Mouse (Mus musculus) hindbrain, postnatal 0 days (tissue): ENCODE data around the gene Scarb2. TPM values are rescaled to one million over a fixed set of nuclear protein-coding genes. Genes with fewer than 3 reads are reported as not detected.

Experiments
- ATAC-seq: fragments of 200-750 bp; cut with Nextera tagmentation; 2 replicates; pipeline ENCODE4 v1.8.0; 2017; ENCODE audit warnings: mild to moderate bottlenecking, moderate TSS enrichment, moderate library complexity
- DNase-seq: peaks from one replicate; pipeline ENCODE4 v3.0.0-alpha.2; 2015; ENCODE audit warnings: low spot score
- H3K27ac ChIP-seq: fragments of 300-500 bp; sonication (generic); 2 replicates; pipeline ENCODE4 v1.5.1; 2014; ENCODE audit warnings: mild to moderate bottlenecking
- H3K27me3 ChIP-seq: fragments of 300-500 bp; sonication (generic); 2 replicates; pipeline ENCODE4 v1.6.1; 2014; ENCODE audit warnings: low read length, mixed read lengths; ENCODE audit not compliant: insufficient read depth
- H3K36me3 ChIP-seq: fragments of 300-500 bp; sonication (generic); 2 replicates; pipeline ENCODE4 v1.6.1; 2014; ENCODE audit warnings: low read length, mixed read lengths; ENCODE audit not compliant: insufficient read depth
- H3K4me1 ChIP-seq: fragments of 300-500 bp; sonication (generic); 2 replicates; pipeline ENCODE4 v1.6.1; 2014; ENCODE audit warnings: antibody characterized with exemption, low read length, mixed read lengths; ENCODE audit not compliant: insufficient read depth
- H3K4me2 ChIP-seq: fragments of 300-500 bp; sonication (generic); 2 replicates; pipeline ENCODE4 v1.6.1; 2014; ENCODE audit warnings: low read depth, mild to moderate bottlenecking, low read length, moderate library complexity, mixed read lengths
- H3K4me3 ChIP-seq: fragments of 300-500 bp; sonication (generic); 2 replicates; pipeline ENCODE4 v1.5.1; 2014; ENCODE audit warnings: low read length
- H3K9ac ChIP-seq: fragments of 300-500 bp; sonication (generic); replicated peaks from 2 replicates; pipeline ENCODE4 v1.6.1; 2014; ENCODE audit warnings: mild to moderate bottlenecking, low read length, moderate library complexity, mixed read lengths
- H3K9me3 ChIP-seq: fragments of 300-500 bp; sonication (generic); 2 replicates; pipeline ENCODE4 v1.6.1; 2016; ENCODE audit warnings: low read length, mixed read lengths
- CTCF ChIP-seq: IDR thresholded peaks from 2 replicates; pipeline ENCODE4 v1.5.1; 2016; ENCODE audit warnings: antibody characterized with exemption, control low read depth, low read depth
- WGBS: fragments of 180-500 bp; shearing (Covaris S2); extraction: QIAGEN DNeasy Blood & Tissue Kit; methylation state at CpG from one replicate; pipeline ENCODE4 v1.1.7; 2014; 5-methylcytosine and 5-hydroxymethylcytosine counted together
- polyA plus RNA-seq: library from polyadenylated mRNA; unstranded; fragments of >200 nt; fragmentation: Nextera tagmentation; extraction: Ambion mirVana; gene quantifications from 2 replicates; pipeline ENCODE4 v1.2.1, GENCODE M21; 2015
- total RNA-seq: library from RNA; depleted of rRNA; stranded (reverse); fragments of >200 nt; gene quantifications from 2 replicates; pipeline ENCODE4 v1.2.3, GENCODE M21; 2014

The Scarb2 gene
- total and polyA plus RNA-seq, 2 experiments from 2014 or later: 21.7 to 112 TPM

- no peak for TF ChIP-seq CTCF
- DNase-seq (no peak), ATAC-seq (no peak)
- H3K27ac ChIP-seq: no peak overlapping the region
- H3K4me1 ChIP-seq: no peaks in the 10 kb centered on the region
- no peaks in the 10 kb centered on the region for H3K9me3 ChIP-seq
- H3K27me3 ChIP-seq: no peaks in the 10 kb centered on the region
- no peak overlapping the region for H3K9ac ChIP-seq
- H3K36me3 ChIP-seq: peaks cover 44% of the 10 kb centered on the region
- no peak overlapping the region for H3K4me2 ChIP-seq
- H3K4me3 ChIP-seq: no peak overlapping the region
- WGBS: 87% methylated on average over 2 of the region's 2 CpGs
These were observed 61.6 kb downstream of the Scarb2 start for GRCm38 (mm10) chr5:92445016-92445415.

GRCm38 (mm10) chr5:92442914-92443313 lies 63.7 kb downstream of the Scarb2 start:
- H3K9me3 ChIP-seq: no peaks in the 10 kb centered on the region
- no peaks in the 10 kb centered on the region for H3K27me3 ChIP-seq
- WGBS: 91% methylated on average over 7 of the region's 7 CpGs
- TF ChIP-seq CTCF: no peak
- H3K36me3 ChIP-seq: peaks cover 23% of the 10 kb centered on the region
- DNase-seq: no peak
- H3K4me1 ChIP-seq: no peaks in the 10 kb centered on the region
- ATAC-seq: no peak
- no peak overlapping the region for H3K4me2 ChIP-seq
- H3K9ac ChIP-seq: no peak overlapping the region
- no peak overlapping the region for H3K4me3 ChIP-seq
- H3K27ac ChIP-seq: no peak overlapping the region

- TF ChIP-seq CTCF: no peak
- H3K4me1 ChIP-seq: no peaks in the 10 kb centered on the region
- no peak for DNase-seq
- H3K9me3 ChIP-seq: no peaks in the 10 kb centered on the region
- H3K4me2 ChIP-seq: no peak overlapping the region
- no peak for ATAC-seq
- H3K36me3 ChIP-seq: peaks cover 10% of the 10 kb centered on the region; the same call in 1 of the 2 replicates
- no peaks in the 10 kb centered on the region for H3K27me3 ChIP-seq
- no peak overlapping the region for H3K4me3 ChIP-seq
- WGBS: 88% methylated on average over 5 of the region's 5 CpGs
- H3K27ac ChIP-seq: no peak overlapping the region
- H3K9ac ChIP-seq: no peak overlapping the region
These were observed 65.1 kb downstream of the Scarb2 start for GRCm38 (mm10) chr5:92441494-92441893.

GRCm38 (mm10) chr5:92438540-92438939 lies 68.1 kb downstream of the Scarb2 start:
- no peak for ATAC-seq

GRCm38 (mm10) chr5:92435025-92435584 lies 71.5 kb downstream of the Scarb2 start, which contains the start of gene Nup54:
Gene Nup54, minus strand, starts transcription at chr5:92435219.
- ATAC-seq (peak; percentile 100), DNase-seq (peak; percentile 97)
- Histone ChIP-seq H3K4me3 (peak within 1 kb of the TSS; percentile 94), H3K4me2 (peak within 1 kb of the TSS; percentile 92), H3K9me3 (no peaks in the 10 kb centered on the region), H3K9ac (peak within 1 kb of the TSS; percentile 88), H3K4me1 (0 out of 2 replicates have a peak, but pooled peaks cover 7% of the 10 kb centered on the region), H3K36me3 (no peaks in the 10 kb centered on the region; the same call in 1 of the 2 replicates), H3K27ac (peak within 1 kb of the TSS; percentile 82), H3K27me3 (no peaks in the 10 kb centered on the region)
- TF ChIP-seq CTCF: no peak
- under 1% methylated on average over 34 of the region's 34 CpGs for WGBS

More at GRCm38 (mm10) chr5:92438540-92438939, 68.1 kb downstream of the Scarb2 start:
- peaks cover 8% of the 10 kb centered on the region; the same call in 1 of the 2 replicates for H3K36me3 ChIP-seq
- H3K9ac ChIP-seq: no peak overlapping the region
- DNase-seq: no peak
- 86% methylated on average over 8 of the region's 8 CpGs for whole genome bisulfite sequencing
- no peaks in the 10 kb centered on the region for H3K9me3 ChIP-seq
- no peak overlapping the region for H3K4me2 ChIP-seq
- H3K4me3 ChIP-seq: no peak overlapping the region
- H3K27me3 ChIP-seq: no peaks in the 10 kb centered on the region
- H3K27ac ChIP-seq: no peak overlapping the region
- no peak for TF ChIP-seq CTCF
- 0 out of 2 replicates have a peak, but pooled peaks cover 6% of the 10 kb centered on the region for H3K4me1 ChIP-seq

- Histone ChIP-seq H3K4me2 (peak overlapping the region; percentile 92), H3K27ac (peak overlapping the region; percentile 82)
- ATAC-seq: no peak; the same call in 1 of the 2 replicates
These were observed 72.1 kb downstream of the Scarb2 start for GRCm38 (mm10) chr5:92434571-92434985.

GRCm38 (mm10) chr5:92434070-92434469 lies 72.6 kb downstream of the Scarb2 start:
- H3K9me3 ChIP-seq: no peaks in the 10 kb centered on the region
- H3K4me1 ChIP-seq: 0 out of 2 replicates have a peak, but pooled peaks cover 7% of the 10 kb centered on the region
- peak overlapping the region; percentile 94 for H3K4me3 ChIP-seq
- TF ChIP-seq CTCF: no peak
- WGBS: 1% methylated on average over 12 of the region's 12 CpGs
- no peaks in the 10 kb centered on the region for H3K27me3 ChIP-seq
- H3K36me3 ChIP-seq: peaks cover 2% of the 10 kb centered on the region; the same call in 1 of the 2 replicates
- H3K9ac ChIP-seq: peak overlapping the region; percentile 88
- ATAC-seq (no peak), DNase-seq (no peak)
- H3K4me2 ChIP-seq: peak overlapping the region; percentile 92
- H3K27ac ChIP-seq: no peak overlapping the region

More at GRCm38 (mm10) chr5:92434571-92434985, 72.1 kb downstream of the Scarb2 start:
- 0% methylated on average over 26 of the region's 39 CpGs for WGBS
- H3K9ac ChIP-seq: peak overlapping the region; percentile 88
- peak; percentile 37 for DNase-seq
- no peaks in the 10 kb centered on the region for H3K27me3 ChIP-seq
- H3K4me1 ChIP-seq: 0 out of 2 replicates have a peak, but pooled peaks cover 7% of the 10 kb centered on the region
- TF ChIP-seq CTCF: no peak
- no peaks in the 10 kb centered on the region; the same call in 1 of the 2 replicates for H3K36me3 ChIP-seq
- peak overlapping the region; percentile 94 for H3K4me3 ChIP-seq
- H3K9me3 ChIP-seq: no peaks in the 10 kb centered on the region
